In the genomic region with DNA sequence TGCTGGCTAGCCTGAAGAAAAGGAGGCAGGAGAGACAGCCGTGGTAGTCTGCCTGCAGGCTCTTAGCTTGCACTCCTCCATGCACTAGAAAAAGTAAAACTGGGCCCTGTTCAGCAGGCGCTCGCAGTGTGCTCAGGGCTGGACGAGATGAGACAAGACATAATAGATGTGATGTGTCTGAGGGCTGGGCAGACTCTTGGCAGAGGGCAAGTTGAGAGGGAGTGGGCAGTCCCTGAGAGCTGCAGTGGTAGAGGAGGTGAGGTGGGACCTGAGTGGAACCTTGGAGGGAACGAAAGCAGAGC, we compare ENCODE assay signal across 10 mouse cellular contexts. TPM values are rescaled to one million over a fixed set of nuclear protein-coding genes. Genes with fewer than 3 reads are reported as not detected.
DNase-seq lines count a peak whose midpoint lies in the region; ATAC-seq lines count a peak whose summit lies in the region.
"Had no signal": no experiment of that assay in that cellular context is flagged by ENCODE, and none has a peak within 500 bp of the region (broad histone marks: within the 10 kb centered on the region; RNA-seq: fewer than 3 reads in every experiment).

No protein-coding gene starts in this region.

- DNase-seq in frontal cortex, postnatal 36 days (ENCODE audit: low spot score in 2 of 2), result no peak
- DNase-seq in limb, embryonic 11.5 days (ENCODE audit: low spot score), result no peak
- DNase-seq in frontal cortex, postnatal 25 days (ENCODE audit: low spot score in 2 of 2), result no peak
- no peak for DNase-seq in frontal cortex, postnatal 10 days (ENCODE audit: low spot score in 2 of 2)
- DNase-seq: thymus, adult 18-20 months had no signal

- H3K4me2 ChIP-seq in limb, embryonic 11.5 days (ENCODE audit: low read depth, severe bottlenecking), result no peak overlapping the region
- peak overlapping the region; percentile 27 for H3K4me2 ChIP-seq in stomach, embryonic 15.5 days

- H3K27me3 ChIP-seq in megakaryocyte, embryonic 14.5 days (replicated peaks), result no peaks in the 10 kb centered on the region
- H3K27me3 ChIP-seq in limb, embryonic 11.5 days (ENCODE audit: control insufficient read depth, insufficient read depth, low read length), result no peaks in the 10 kb centered on the region
- H3K27me3 ChIP-seq in stomach, embryonic 15.5 days (replicated peaks), result no peaks in the 10 kb centered on the region
- H3K27me3 ChIP-seq: CH12.LX had no signal

- peaks cover 66% of the 10 kb centered on the region for H3K36me3 ChIP-seq in megakaryocyte, embryonic 14.5 days (replicated peaks; ENCODE audit: low read length)
- H3K36me3 ChIP-seq in limb, embryonic 11.5 days (ENCODE audit: control insufficient read depth, insufficient read depth, low read length), result no peaks in the 10 kb centered on the region
- no peaks in the 10 kb centered on the region for H3K36me3 ChIP-seq in stomach, embryonic 15.5 days

- 32% methylated on average over 5 of the region's 5 CpGs for WGBS in limb, embryonic 11.5 days
- WGBS in stomach, embryonic 15.5 days, result 28% methylated on average over 5 of the region's 5 CpGs

- peak overlapping the region; percentile 80 for H3K4me3 ChIP-seq in megakaryocyte, embryonic 14.5 days (replicated peaks)
- no peak overlapping the region for H3K4me3 ChIP-seq in limb, embryonic 11.5 days (ENCODE audit: low read depth, low read length)
- no peak overlapping the region for H3K4me3 ChIP-seq in stomach, embryonic 15.5 days (replicated peaks)

- no peaks in the 10 kb centered on the region for H3K9me3 ChIP-seq in megakaryocyte, embryonic 14.5 days
- H3K9me3 ChIP-seq in limb, embryonic 11.5 days (ENCODE audit: control insufficient read depth, low read length), result no peaks in the 10 kb centered on the region
- H3K9me3 ChIP-seq in stomach, embryonic 15.5 days, result no peaks in the 10 kb centered on the region

- H3K27ac ChIP-seq in limb, embryonic 11.5 days (replicated peaks; ENCODE audit: low read depth, low read length), result peak overlapping the region; percentile 42; the same call in 1 of the 2 replicates
- peak overlapping the region; percentile 85 for H3K27ac ChIP-seq in stomach, embryonic 15.5 days

- peak; percentile 47; the same call in 1 of the 2 replicates for ATAC-seq in frontal cortex, adult (ENCODE audit: low TSS enrichment)
- ATAC-seq in megakaryocyte, adult 5-6 weeks (ENCODE audit: poor library complexity, severe bottlenecking), result no peak
- no peak for ATAC-seq in limb, embryonic 11.5 days (ENCODE audit: insufficient number of reproducible peaks, low FRiP score, low TSS enrichment, low read depth)
- no peak for ATAC-seq in stomach, embryonic 15.5 days (ENCODE audit: insufficient read depth, low FRiP score, low read depth)

- 0 out of 2 replicates have a peak overlapping the region, but pooled peaks have one; percentile 9 for H3K9ac ChIP-seq in limb, embryonic 11.5 days (ENCODE audit: low read length)
- no peak overlapping the region for H3K9ac ChIP-seq in stomach, embryonic 15.5 days

- H3K4me1 ChIP-seq in megakaryocyte, embryonic 14.5 days, result peaks cover 76% of the 10 kb centered on the region
- H3K4me1 ChIP-seq in limb, embryonic 11.5 days (ENCODE audit: control insufficient read depth, insufficient read depth, low read length), result peaks cover 29% of the 10 kb centered on the region
- H3K4me1 ChIP-seq in stomach, embryonic 15.5 days, result peaks cover 46% of the 10 kb centered on the region

RNA-seq across cellular contexts. Expression of a gene that starts 9.5 kb away (rescaled TPM):
- 50.9 and 56.9 TPM in 2 replicates for polyA plus RNA-seq in megakaryocyte, embryonic 14.5 days (2012; ENCODE audit: insufficient read depth, low replicate concordance)
- 20.3 and 23.1 TPM in 2 replicates for total RNA-seq in megakaryocyte, adult 5-6 weeks (2015)
- 11.0 and 11.6 TPM in 2 replicates for total RNA-seq in megakaryocyte, adult 5-6 weeks (2017)
- 8.0 and 8.5 TPM in 2 replicates for polyA plus RNA-seq in limb, embryonic 11.5 days (2014; fragmentation: Nextera tagmentation; extraction: Ambion mirVana)
- polyA plus RNA-seq in stomach, embryonic 15.5 days (2015; fragmentation: Nextera tagmentation; extraction: Ambion mirVana), result 8.8 and 9.3 TPM in 2 replicates

RNA-seq across cellular contexts. Expression of a gene that starts 25.7 kb away (rescaled TPM):
- 85.7 and 118 TPM in 2 replicates for polyA plus RNA-seq in megakaryocyte, embryonic 14.5 days (2012; ENCODE audit: insufficient read depth, low replicate concordance)
- total RNA-seq in megakaryocyte, adult 5-6 weeks (2015), result 16.5 and 18.5 TPM in 2 replicates
- 11.6 and 14.1 TPM in 2 replicates for total RNA-seq in megakaryocyte, adult 5-6 weeks (2017)
- 17.4 TPM in 2 replicates for polyA plus RNA-seq in limb, embryonic 11.5 days (2014; fragmentation: Nextera tagmentation; extraction: Ambion mirVana)
- 18.6 and 24.2 TPM in 2 replicates for polyA plus RNA-seq in stomach, embryonic 15.5 days (2015; fragmentation: Nextera tagmentation; extraction: Ambion mirVana)
